ENCODE assay signal across 9 mouse cellular contexts in genomic region chrX:66648911-66649620, GRCm38 (mm10). TPM values are rescaled to one million over a fixed set of nuclear protein-coding genes. Genes with fewer than 3 reads are reported as not detected.
A peak's percentile ranks its signal among the peaks of the same experiment; 100 is the strongest.
DNase-seq lines count a peak whose midpoint lies in the region; ATAC-seq and TF ChIP-seq lines count a peak whose summit lies in the region.
"Had no signal": no experiment of that assay in that cellular context is flagged by ENCODE, and none has a peak within 500 bp of the region (broad histone marks: within the 10 kb centered on the region; RNA-seq: fewer than 3 reads in every experiment).

TSS of gene Slitrk2 (plus strand) at chrX:66649318.

- ATAC-seq in lung, embryonic 14.5 days (ENCODE audit: insufficient read depth): peak; percentile 61; the same call in 1 of the 2 replicates
- ATAC-seq in forebrain, embryonic 13.5 days: peak; percentile 74
- ATAC-seq in neural tube, embryonic 15.5 days (ENCODE audit: low FRiP score): peak; percentile 76
- ATAC-seq: Patski had no signal

- H3K36me3 ChIP-seq in lung, embryonic 14.5 days (ENCODE audit: insufficient read depth): no peaks in the 10 kb centered on the region
- H3K36me3 ChIP-seq in forebrain, embryonic 13.5 days (ENCODE audit: poor library complexity, severe bottlenecking): no peaks in the 10 kb centered on the region
- H3K36me3 ChIP-seq in neural tube, embryonic 15.5 days: no peaks in the 10 kb centered on the region

- 16% methylated on average over 20 of the region's 25 CpGs for WGBS in lung, embryonic 14.5 days
- WGBS in lung, adult 2 months: 15% methylated on average over 25 of the region's 25 CpGs
- 19% methylated on average over 23 of the region's 25 CpGs for WGBS in forebrain, embryonic 13.5 days
- 10% methylated on average over 25 of the region's 25 CpGs for WGBS in neural tube, embryonic 15.5 days

- no peaks in the 10 kb centered on the region for H3K4me1 ChIP-seq in lung, embryonic 14.5 days (ENCODE audit: insufficient read depth)
- no peaks in the 10 kb centered on the region for H3K4me1 ChIP-seq in lung, adult 2 months (ENCODE audit: control insufficient read depth, insufficient read depth, low read length)
- H3K4me1 ChIP-seq in forebrain, embryonic 13.5 days: peaks cover 8% of the 10 kb centered on the region
- peaks cover 7% of the 10 kb centered on the region; the same call in 1 of the 2 replicates for H3K4me1 ChIP-seq in neural tube, embryonic 15.5 days

- peak within 1 kb of the TSS; percentile 54 for H3K4me2 ChIP-seq in lung, embryonic 14.5 days
- peak within 1 kb of the TSS; percentile 60 for H3K4me2 ChIP-seq in forebrain, embryonic 13.5 days
- peak within 1 kb of the TSS; percentile 60 for H3K4me2 ChIP-seq in neural tube, embryonic 15.5 days

- no peak for TF ChIP-seq POLR2A in lung, adult 2 months (IDR thresholded peaks at IDR 0.05; ENCODE audit: borderline replicate concordance, extremely low read depth, low read depth, low read length)

- H3K9ac ChIP-seq in lung, embryonic 14.5 days: no peak within 1 kb of the TSS
- H3K9ac ChIP-seq in forebrain, embryonic 13.5 days: peak within 1 kb of the TSS; percentile 59
- H3K9ac ChIP-seq in neural tube, embryonic 15.5 days (replicated peaks): peak within 1 kb of the TSS; percentile 40

- H3K4me3 ChIP-seq in lung, embryonic 14.5 days (ENCODE audit: low read depth, low read length): 0 out of 2 replicates have a peak within 1 kb of the TSS, but pooled peaks have one; percentile 15
- H3K4me3 ChIP-seq in lung, adult 2 months (replicated peaks; ENCODE audit: extremely low read depth, low read depth, low read length): no peak within 1 kb of the TSS
- peak within 1 kb of the TSS; percentile 39 for H3K4me3 ChIP-seq in forebrain, embryonic 13.5 days
- peak within 1 kb of the TSS; percentile 45 for H3K4me3 ChIP-seq in neural tube, embryonic 15.5 days (replicated peaks)

- DNase-seq in lung, embryonic 14.5 days: peak; percentile 50
- DNase-seq in lung, adult 2 months: no peak
- peak; percentile 21 to 24 for DNase-seq in layer of hippocampus, postnatal 36 days
- no peak for DNase-seq in ovary, postnatal 36 days (ENCODE audit: low spot score)
- no peak for DNase-seq in lung, postnatal 36 days
- DNase-seq in gastrocnemius, postnatal 36 days: no peak

- no peaks in the 10 kb centered on the region for H3K9me3 ChIP-seq in lung, embryonic 14.5 days (ENCODE audit: low read depth, low read length)
- H3K9me3 ChIP-seq in forebrain, embryonic 13.5 days (replicated peaks): no peaks in the 10 kb centered on the region
- no peaks in the 10 kb centered on the region for H3K9me3 ChIP-seq in neural tube, embryonic 15.5 days (replicated peaks)

- no peak within 1 kb of the TSS for H3K27ac ChIP-seq in lung, embryonic 14.5 days (ENCODE audit: low read depth)
- H3K27ac ChIP-seq in forebrain, embryonic 13.5 days: peak within 1 kb of the TSS; percentile 25
- H3K27ac ChIP-seq in neural tube, embryonic 15.5 days (replicated peaks): peak within 1 kb of the TSS; percentile 54

- no peaks in the 10 kb centered on the region for H3K27me3 ChIP-seq in lung, embryonic 14.5 days (ENCODE audit: insufficient read depth, low read length)
- no peaks in the 10 kb centered on the region for H3K27me3 ChIP-seq in forebrain, embryonic 13.5 days
- no peaks in the 10 kb centered on the region for H3K27me3 ChIP-seq in neural tube, embryonic 15.5 days (replicated peaks)

- no peak for TF ChIP-seq CTCF in lung, embryonic 14.5 days (IDR thresholded peaks at IDR 0.05; ENCODE audit: low read depth)
- no peak for TF ChIP-seq CTCF in lung, adult 2 months (IDR thresholded peaks at IDR 0.05; ENCODE audit: insufficient read depth, low read length)

- intact Hi-C loops in gastrocnemius, postnatal 36 days (cut with DNase I): no loop called here

RNA-seq across cellular contexts. Expression of gene Slitrk2, which starts in this region (rescaled TPM):
- polyA plus RNA-seq in lung, embryonic 14.5 days (2014; fragmentation: Nextera tagmentation; extraction: Ambion mirVana): 0.17 and 0.23 TPM in 2 replicates
- polyA plus RNA-seq in lung, adult 2 months (2012; rRNA removed): not detected in 2 replicates
- polyA plus RNA-seq in forebrain, embryonic 13.5 days (2015; fragmentation: Nextera tagmentation; extraction: Ambion mirVana): 10.1 and 10.7 TPM in 2 replicates
- 10 to 100 TPM; 35.6 to 38.1 TPM for total RNA-seq in layer of hippocampus, postnatal 36 days (2021)
- 12.1 and 14.6 TPM in 2 replicates for polyA plus RNA-seq in neural tube, embryonic 15.5 days (2015; fragmentation: Nextera tagmentation; extraction: Ambion mirVana)
- under 1 TPM in 1 of 2 experiments, not detected in 1; 0.23 TPM for total RNA-seq in gastrocnemius, postnatal 36 days (2021)

Comparison
In these comparisons a context has a peak if more than half of its experiments do, and no peak if none do; other contexts are left out.
1. RNA of gene Slitrk2 (total RNA-seq): 35.6 to 38.1 TPM in layer of hippocampus, postnatal 36 days; 0.23 TPM in gastrocnemius, postnatal 36 days; every median in the first group is over 10 times any median in the second.
2. Peak in DNase-seq, ATAC-seq, H3K4me3 ChIP-seq and H3K4me2 ChIP-seq in lung, embryonic 14.5 days; RNA of the gene not detected or under 1 TPM.
3. DNase-seq: peak in layer of hippocampus, postnatal 36 days (2 of 2); none in lung, adult 2 months (single experiment), ovary, postnatal 36 days (single experiment), lung, postnatal 36 days (single experiment) and gastrocnemius, postnatal 36 days (0 of 2).
4. Peak in every context shown above with its lines, with median percentiles within 50 percentile points of each other: ATAC-seq and H3K4me2 ChIP-seq.